16 mouse cellular contexts compared by ENCODE assay signal in genomic region chr4:59714472-59714871, GRCm38 (mm10).
DNase-seq lines count a peak whose midpoint lies in the region; ATAC-seq and TF ChIP-seq lines count a peak whose summit lies in the region.
"Had no signal": no experiment of that assay in that cellular context is flagged by ENCODE, and none has a peak within 500 bp of the region (broad histone marks: within the 10 kb centered on the region; RNA-seq: fewer than 3 reads in every experiment).

No protein-coding gene starts in this region.

- H3K27me3 ChIP-seq in liver, embryonic 15.5 days, result no peaks in the 10 kb centered on the region
- H3K27me3 ChIP-seq in stomach, postnatal 0 days (ENCODE audit: control insufficient read depth, insufficient read depth, low read length), result no peaks in the 10 kb centered on the region
- H3K27me3 ChIP-seq: heart, embryonic 12.5 days; midbrain, embryonic 15.5 days had no signal

- H3K4me2 ChIP-seq in liver, embryonic 15.5 days, result 0 out of 2 replicates have a peak overlapping the region, but pooled peaks have one; percentile 4
- H3K4me2 ChIP-seq in stomach, postnatal 0 days (replicated peaks; ENCODE audit: low read depth), result no peak overlapping the region
- H3K4me2 ChIP-seq: heart, embryonic 12.5 days; midbrain, embryonic 15.5 days had no signal

- no peaks in the 10 kb centered on the region for H3K36me3 ChIP-seq in ES-E14 (ENCODE audit: control insufficient read depth, insufficient read depth, low read length, poor library complexity, severe bottlenecking)
- H3K36me3 ChIP-seq in liver, embryonic 15.5 days (replicated peaks), result no peaks in the 10 kb centered on the region
- H3K36me3 ChIP-seq in stomach, postnatal 0 days (ENCODE audit: control insufficient read depth, insufficient read depth, low read length), result no peaks in the 10 kb centered on the region
- H3K36me3 ChIP-seq: heart, embryonic 12.5 days; midbrain, embryonic 15.5 days had no signal

- in situ Hi-C loops in ES-E14 (cut with MboI; ENCODE audit: low sequenced_read_pairs in 2 of 2, unreplicated experiment in 2 of 2), result no loop called here

- no peak overlapping the region for H3K9ac ChIP-seq in ES-E14 (ENCODE audit: insufficient read depth, low read depth, low read length, poor library complexity, severe bottlenecking)
- no peak overlapping the region for H3K9ac ChIP-seq in liver, embryonic 15.5 days
- no peak overlapping the region for H3K9ac ChIP-seq in stomach, postnatal 0 days (ENCODE audit: low read length)
- H3K9ac ChIP-seq: heart, embryonic 12.5 days; midbrain, embryonic 15.5 days had no signal

- DNase-seq in ES-E14 (ENCODE audit: low read depth, low spot score), result no peak
- peak; percentile 58 for DNase-seq in c-Kit-positive CD71-positive TER-119-positive erythroid progenitor cells, embryonic 14.5 days (ENCODE audit: low spot score)
- DNase-seq in kidney, postnatal 14 days, result peak; percentile 50
- DNase-seq in urinary bladder, adult 2 months (ENCODE audit: low spot score), result no peak
- no peak for DNase-seq in gastrocnemius, postnatal 36 days
- no peak for DNase-seq in stomach, postnatal 0 days (ENCODE audit: low spot score)
- DNase-seq: cerebellum, postnatal 36 days; gastrocnemius, postnatal 25 days; heart, postnatal 4 days; lung, adult 2 months had no signal

- H3K9me3 ChIP-seq in ES-E14 (ENCODE audit: control insufficient read depth, insufficient read depth, low read depth, low read length), result no peaks in the 10 kb centered on the region
- no peaks in the 10 kb centered on the region for H3K9me3 ChIP-seq in liver, embryonic 15.5 days (replicated peaks)
- H3K9me3 ChIP-seq in stomach, postnatal 0 days (ENCODE audit: control insufficient read depth, low read length), result no peaks in the 10 kb centered on the region
- H3K9me3 ChIP-seq: embryonic facial prominence, embryonic 10.5 days; heart, embryonic 12.5 days; midbrain, embryonic 15.5 days had no signal

- ATAC-seq in liver, embryonic 15.5 days (ENCODE audit: insufficient read depth), result peak; percentile 79
- ATAC-seq in stomach, postnatal 0 days (ENCODE audit: low FRiP score, low TSS enrichment), result no peak
- ATAC-seq: hindbrain, postnatal 0 days; midbrain, embryonic 15.5 days had no signal

- 45% methylated on average over 6 of the region's 6 CpGs for WGBS in liver, embryonic 15.5 days (ENCODE audit: insufficient replicate concordance)
- 71% methylated on average over 6 of the region's 6 CpGs for WGBS in stomach, postnatal 0 days

- H3K4me1 ChIP-seq in ES-E14 (ENCODE audit: control insufficient read depth in 2 of 2, insufficient read depth in 2 of 2, low read length in 2 of 2, poor library complexity in 1 of 2), result peaks cover 0 to 9% of the 10 kb centered on the region in 2 experiments; a peak in 2 of 4 replicates
- peaks cover 33% of the 10 kb centered on the region for H3K4me1 ChIP-seq in liver, embryonic 15.5 days (replicated peaks)
- H3K4me1 ChIP-seq in stomach, postnatal 0 days (replicated peaks; ENCODE audit: control insufficient read depth, insufficient read depth), result peaks cover 4% of the 10 kb centered on the region; the same call in 1 of the 2 replicates

- TF ChIP-seq CTCF in stomach, postnatal 0 days (IDR thresholded peaks at IDR 0.05; ENCODE audit: low read depth), result no peak

- no peak for TF ChIP-seq EP300 in stomach, postnatal 0 days (optimal IDR thresholded peaks at IDR 0.05)

- intact Hi-C loops in gastrocnemius, postnatal 36 days (cut with DNase I), result no loop called here

- no peak overlapping the region for H3K27ac ChIP-seq in ES-E14 (ENCODE audit: insufficient read depth, low read depth, low read length, poor library complexity, severe bottlenecking)
- H3K27ac ChIP-seq in liver, embryonic 15.5 days (replicated peaks), result 0 out of 2 replicates have a peak overlapping the region, but pooled peaks have one; percentile 30
- no peak overlapping the region for H3K27ac ChIP-seq in stomach, postnatal 0 days (replicated peaks)
- H3K27ac ChIP-seq: embryonic facial prominence, embryonic 10.5 days; hindbrain, postnatal 0 days; macrophage; midbrain, embryonic 15.5 days had no signal

- no peak overlapping the region for H3K4me3 ChIP-seq in ES-E14 (ENCODE audit: insufficient read depth in 1 of 2, low read depth in 1 of 2, low read length in 2 of 2, poor library complexity in 1 of 2, severe bottlenecking in 1 of 2)
- no peak overlapping the region for H3K4me3 ChIP-seq in liver, embryonic 15.5 days (replicated peaks)
- no peak overlapping the region for H3K4me3 ChIP-seq in stomach, postnatal 0 days (ENCODE audit: low read depth, low read length)
- H3K4me3 ChIP-seq: embryonic facial prominence, embryonic 10.5 days; heart, embryonic 12.5 days; midbrain, embryonic 15.5 days had no signal

TF ChIP-seq in ES-E14, 5 proteins besides CTCF, POLR2A, EP300 and RAD21:
- TF ChIP-seq MAFK (IDR thresholded peaks at IDR 0.05; ENCODE audit: insufficient read depth, low read depth, low read length) (peak; percentile 82), ZC3H11A (IDR thresholded peaks at IDR 0.05; ENCODE audit: borderline replicate concordance, low read depth, low read length) (no peak), HCFC1 (IDR thresholded peaks at IDR 0.05; ENCODE audit: borderline replicate concordance, insufficient read depth, low read length) (no peak), ZNF384 (IDR thresholded peaks at IDR 0.05; ENCODE audit: low read depth, low read length) (no peak)

Comparison
In these comparisons a context has a peak if more than half of its experiments do, and no peak if none do; other contexts are left out.
1. DNase-seq: peak in c-Kit-positive CD71-positive TER-119-positive erythroid progenitor cells, embryonic 14.5 days (single experiment) and kidney, postnatal 14 days (single experiment); none in ES-E14 (single experiment), urinary bladder, adult 2 months (single experiment), gastrocnemius, postnatal 36 days (0 of 2) and stomach, postnatal 0 days (single experiment).